Mouse (Mus musculus): ENCODE measurements at regions not wholly inside any gene's neighbourhood (a gene's known extent, or its start where the extent isn't known, plus 50 kb on each side); places are given as distances from the start of the nearest gene placed in this dataset.

GRCm38 (mm10) chr9:47076946-47077345 is 78.4 kb downstream of the Gm4791 start:
- Histone ChIP-seq H3K36me3 (replicated peaks; ENCODE audit: control insufficient read depth, insufficient read depth) (no peaks in the 10 kb centered on the region), H3K4me1 (replicated peaks; ENCODE audit: control insufficient read depth, insufficient read depth, low read length) (peaks cover 6% of the 10 kb centered on the region; the same call in 1 of the 2 replicates), H3K27ac (no peak overlapping the region; the same call in 1 of the 2 replicates), H3K27me3 (ENCODE audit: control insufficient read depth, insufficient read depth, low read length) (no peaks in the 10 kb centered on the region), H3K9ac (no peak overlapping the region), H3K4me2 (replicated peaks) (no peak overlapping the region), H3K4me3 (replicated peaks; ENCODE audit: low read length) (no peak overlapping the region), H3K9me3 (ENCODE audit: control insufficient read depth, low read length) (no peaks in the 10 kb centered on the region)
- 4% methylated on average over 6 of the region's 6 CpGs for WGBS
- DNase-seq (ENCODE audit: low spot score) (no peak), ATAC-seq (ENCODE audit: low FRiP score) (no peak)

- no peaks in the 10 kb centered on the region for H3K36me3 ChIP-seq (replicated peaks; ENCODE audit: control insufficient read depth, insufficient read depth)
- no peak overlapping the region for H3K4me3 ChIP-seq (replicated peaks; ENCODE audit: low read length)
- DNase-seq (ENCODE audit: low spot score) (no peak), ATAC-seq (ENCODE audit: low FRiP score) (no peak)
- no peak overlapping the region for H3K27ac ChIP-seq
- H3K4me1 ChIP-seq (replicated peaks; ENCODE audit: control insufficient read depth, insufficient read depth, low read length): peaks cover 6% of the 10 kb centered on the region; the same call in 1 of the 2 replicates
- no peak overlapping the region for H3K4me2 ChIP-seq (replicated peaks)
- H3K27me3 ChIP-seq (ENCODE audit: control insufficient read depth, insufficient read depth, low read length): no peaks in the 10 kb centered on the region
- H3K9me3 ChIP-seq (ENCODE audit: control insufficient read depth, low read length): no peaks in the 10 kb centered on the region
- WGBS: 35% methylated on average over 2 of the region's 2 CpGs
- H3K9ac ChIP-seq: no peak overlapping the region
These were observed 78.9 kb downstream of the Gm4791 start for GRCm38 (mm10) chr9:47077416-47077815.

GRCm38 (mm10) chr9:47077945-47078344 is 79.4 kb downstream of the Gm4791 start:
- H3K9ac ChIP-seq: no peak overlapping the region
- WGBS: 89% methylated on average over 3 of the region's 3 CpGs
- H3K27ac ChIP-seq: no peak overlapping the region
- H3K36me3 ChIP-seq (replicated peaks; ENCODE audit: control insufficient read depth, insufficient read depth): no peaks in the 10 kb centered on the region
- DNase-seq (ENCODE audit: low spot score): no peak
- no peak overlapping the region for H3K4me2 ChIP-seq (replicated peaks)
- no peak overlapping the region for H3K4me3 ChIP-seq (replicated peaks; ENCODE audit: low read length)
- H3K4me1 ChIP-seq (replicated peaks; ENCODE audit: control insufficient read depth, insufficient read depth, low read length): peaks cover 6% of the 10 kb centered on the region; the same call in 1 of the 2 replicates
- H3K27me3 ChIP-seq (ENCODE audit: control insufficient read depth, insufficient read depth, low read length): no peaks in the 10 kb centered on the region
- H3K9me3 ChIP-seq (ENCODE audit: control insufficient read depth, low read length): no peaks in the 10 kb centered on the region
- no peak for ATAC-seq (ENCODE audit: low FRiP score)

- Histone ChIP-seq H3K4me2 (replicated peaks) (no peak overlapping the region), H3K4me1 (replicated peaks; ENCODE audit: control insufficient read depth, insufficient read depth, low read length) (peaks cover 6% of the 10 kb centered on the region; the same call in 1 of the 2 replicates), H3K27ac (no peak overlapping the region), H3K9ac (no peak overlapping the region), H3K9me3 (ENCODE audit: control insufficient read depth, low read length) (no peaks in the 10 kb centered on the region), H3K4me3 (replicated peaks; ENCODE audit: low read length) (no peak overlapping the region), H3K27me3 (ENCODE audit: control insufficient read depth, insufficient read depth, low read length) (no peaks in the 10 kb centered on the region), H3K36me3 (replicated peaks; ENCODE audit: control insufficient read depth, insufficient read depth) (no peaks in the 10 kb centered on the region)
- no peak for ATAC-seq (ENCODE audit: low FRiP score)
- DNase-seq (ENCODE audit: low spot score): no peak
- WGBS: 98% methylated on average over 6 of the region's 6 CpGs
These were observed 82.9 kb downstream of the Gm4791 start for GRCm38 (mm10) chr9:47081407-47081806.

GRCm38 (mm10) chr9:47091796-47092195 is 93.3 kb downstream of the Gm4791 start:
- Histone ChIP-seq H3K4me2 (replicated peaks) (no peak overlapping the region), H3K27me3 (ENCODE audit: control insufficient read depth, insufficient read depth, low read length) (no peaks in the 10 kb centered on the region), H3K4me1 (replicated peaks; ENCODE audit: control insufficient read depth, insufficient read depth, low read length) (no peaks in the 10 kb centered on the region), H3K9ac (no peak overlapping the region), H3K27ac (no peak overlapping the region), H3K4me3 (replicated peaks; ENCODE audit: low read length) (no peak overlapping the region), H3K9me3 (ENCODE audit: control insufficient read depth, low read length) (no peaks in the 10 kb centered on the region), H3K36me3 (replicated peaks; ENCODE audit: control insufficient read depth, insufficient read depth) (no peaks in the 10 kb centered on the region)
- WGBS: 54% methylated on average over 10 of the region's 10 CpGs
- ATAC-seq (ENCODE audit: low FRiP score) (no peak), DNase-seq (ENCODE audit: low spot score) (no peak)

- Histone ChIP-seq H3K4me3 (replicated peaks; ENCODE audit: low read length) (no peak overlapping the region), H3K9me3 (ENCODE audit: control insufficient read depth, low read length) (no peaks in the 10 kb centered on the region), H3K4me1 (replicated peaks; ENCODE audit: control insufficient read depth, insufficient read depth, low read length) (no peaks in the 10 kb centered on the region), H3K36me3 (replicated peaks; ENCODE audit: control insufficient read depth, insufficient read depth) (no peaks in the 10 kb centered on the region), H3K9ac (no peak overlapping the region), H3K27ac (no peak overlapping the region), H3K27me3 (ENCODE audit: control insufficient read depth, insufficient read depth, low read length) (no peaks in the 10 kb centered on the region), H3K4me2 (replicated peaks) (no peak overlapping the region)
- no peak for ATAC-seq (ENCODE audit: low FRiP score)
- no peak for DNase-seq (ENCODE audit: low spot score)
- WGBS: 84% methylated on average over 4 of the region's 4 CpGs
These were observed 97.1 kb downstream of the Gm4791 start for GRCm38 (mm10) chr9:47095656-47096055.

GRCm38 (mm10) chr9:47103316-47103715 is 104.8 kb downstream of the Gm4791 start:
- 67% methylated on average over 3 of the region's 3 CpGs for WGBS
- Histone ChIP-seq H3K9ac (no peak overlapping the region), H3K36me3 (replicated peaks; ENCODE audit: control insufficient read depth, insufficient read depth) (no peaks in the 10 kb centered on the region), H3K27ac (no peak overlapping the region), H3K4me2 (replicated peaks) (no peak overlapping the region), H3K4me3 (replicated peaks; ENCODE audit: low read length) (no peak overlapping the region), H3K27me3 (ENCODE audit: control insufficient read depth, insufficient read depth, low read length) (no peaks in the 10 kb centered on the region), H3K4me1 (replicated peaks; ENCODE audit: control insufficient read depth, insufficient read depth, low read length) (0 out of 2 replicates have a peak, but pooled peaks cover 5% of the 10 kb centered on the region), H3K9me3 (ENCODE audit: control insufficient read depth, low read length) (no peaks in the 10 kb centered on the region)
- ATAC-seq (ENCODE audit: low FRiP score): no peak
- DNase-seq (ENCODE audit: low spot score): no peak

- Histone ChIP-seq H3K9ac (no peak overlapping the region), H3K27ac (no peak overlapping the region), H3K36me3 (replicated peaks; ENCODE audit: control insufficient read depth, insufficient read depth) (no peaks in the 10 kb centered on the region), H3K4me3 (replicated peaks; ENCODE audit: low read length) (no peak overlapping the region), H3K4me1 (replicated peaks; ENCODE audit: control insufficient read depth, insufficient read depth, low read length) (0 out of 2 replicates have a peak, but pooled peaks cover 6% of the 10 kb centered on the region), H3K27me3 (ENCODE audit: control insufficient read depth, insufficient read depth, low read length) (no peaks in the 10 kb centered on the region), H3K9me3 (ENCODE audit: control insufficient read depth, low read length) (no peaks in the 10 kb centered on the region), H3K4me2 (replicated peaks) (no peak overlapping the region)
- 37% methylated on average over 5 of the region's 5 CpGs for WGBS
- ATAC-seq (ENCODE audit: low FRiP score): no peak
- peak; percentile 61 for DNase-seq (ENCODE audit: low spot score)
These were observed 105.4 kb downstream of the Gm4791 start for GRCm38 (mm10) chr9:47103966-47104365.

- no peak overlapping the region for H3K9ac ChIP-seq
- no peak overlapping the region for H3K27ac ChIP-seq
- H3K36me3 ChIP-seq (replicated peaks; ENCODE audit: control insufficient read depth, insufficient read depth): no peaks in the 10 kb centered on the region
- H3K9me3 ChIP-seq (ENCODE audit: control insufficient read depth, low read length): no peaks in the 10 kb centered on the region
- no peaks in the 10 kb centered on the region for H3K27me3 ChIP-seq (ENCODE audit: control insufficient read depth, insufficient read depth, low read length)
- ATAC-seq (ENCODE audit: low FRiP score) (no peak), DNase-seq (ENCODE audit: low spot score) (no peak)
- 0 out of 2 replicates have a peak, but pooled peaks cover 6% of the 10 kb centered on the region for H3K4me1 ChIP-seq (replicated peaks; ENCODE audit: control insufficient read depth, insufficient read depth, low read length)
- H3K4me3 ChIP-seq (replicated peaks; ENCODE audit: low read length): no peak overlapping the region
- no peak overlapping the region for H3K4me2 ChIP-seq (replicated peaks)
- 49% methylated on average over 5 of the region's 5 CpGs for WGBS
These were observed 109.6 kb downstream of the Gm4791 start for GRCm38 (mm10) chr9:47108096-47108495.

GRCm38 (mm10) chr9:47119253-47119652 is 120.7 kb downstream of the Gm4791 start:
- no peak overlapping the region for H3K27ac ChIP-seq
- no peaks in the 10 kb centered on the region for H3K9me3 ChIP-seq (ENCODE audit: control insufficient read depth, low read length)
- H3K4me2 ChIP-seq (replicated peaks): no peak overlapping the region
- 74% methylated on average over 8 of the region's 8 CpGs for WGBS
- no peak overlapping the region for H3K4me3 ChIP-seq (replicated peaks; ENCODE audit: low read length)
- no peak for ATAC-seq (ENCODE audit: low FRiP score)
- no peaks in the 10 kb centered on the region for H3K27me3 ChIP-seq (ENCODE audit: control insufficient read depth, insufficient read depth, low read length)
- H3K9ac ChIP-seq: no peak overlapping the region
- H3K4me1 ChIP-seq (replicated peaks; ENCODE audit: control insufficient read depth, insufficient read depth, low read length): no peaks in the 10 kb centered on the region
- DNase-seq (ENCODE audit: low spot score): no peak
- no peaks in the 10 kb centered on the region for H3K36me3 ChIP-seq (replicated peaks; ENCODE audit: control insufficient read depth, insufficient read depth)

All from hindbrain, embryonic 14.5 days (tissue).